Mouse (Mus musculus): ENCODE data around the gene Gm136. TPM values are rescaled to one million over a fixed set of nuclear protein-coding genes. Genes with fewer than 3 reads are reported as not detected.

Gene Gm136
- not detected for total RNA-seq (2023)

DNA sequence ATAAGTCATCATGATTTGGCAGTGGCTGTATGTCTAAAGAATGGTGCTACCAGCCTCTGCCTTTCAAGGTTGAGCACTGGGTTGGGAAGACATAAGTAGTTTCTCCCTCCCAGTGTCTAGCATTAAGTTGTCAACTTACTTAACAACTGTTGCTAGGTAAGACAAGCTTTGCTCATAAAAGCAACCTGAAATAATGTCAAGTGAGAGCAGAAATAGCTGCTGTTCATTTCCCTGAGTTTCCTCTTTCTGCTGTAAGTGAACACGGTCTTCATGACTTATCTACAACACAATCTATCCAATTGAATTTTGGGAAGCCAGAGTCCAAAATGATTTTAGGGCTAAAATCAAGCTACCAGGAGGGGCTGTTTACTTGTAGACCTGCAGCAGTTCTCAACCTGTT is at the start of gene Gm136:
TSS of gene Gm136 (minus strand) at position 101 of the 400 bp plus-strand sequence.

DNA sequence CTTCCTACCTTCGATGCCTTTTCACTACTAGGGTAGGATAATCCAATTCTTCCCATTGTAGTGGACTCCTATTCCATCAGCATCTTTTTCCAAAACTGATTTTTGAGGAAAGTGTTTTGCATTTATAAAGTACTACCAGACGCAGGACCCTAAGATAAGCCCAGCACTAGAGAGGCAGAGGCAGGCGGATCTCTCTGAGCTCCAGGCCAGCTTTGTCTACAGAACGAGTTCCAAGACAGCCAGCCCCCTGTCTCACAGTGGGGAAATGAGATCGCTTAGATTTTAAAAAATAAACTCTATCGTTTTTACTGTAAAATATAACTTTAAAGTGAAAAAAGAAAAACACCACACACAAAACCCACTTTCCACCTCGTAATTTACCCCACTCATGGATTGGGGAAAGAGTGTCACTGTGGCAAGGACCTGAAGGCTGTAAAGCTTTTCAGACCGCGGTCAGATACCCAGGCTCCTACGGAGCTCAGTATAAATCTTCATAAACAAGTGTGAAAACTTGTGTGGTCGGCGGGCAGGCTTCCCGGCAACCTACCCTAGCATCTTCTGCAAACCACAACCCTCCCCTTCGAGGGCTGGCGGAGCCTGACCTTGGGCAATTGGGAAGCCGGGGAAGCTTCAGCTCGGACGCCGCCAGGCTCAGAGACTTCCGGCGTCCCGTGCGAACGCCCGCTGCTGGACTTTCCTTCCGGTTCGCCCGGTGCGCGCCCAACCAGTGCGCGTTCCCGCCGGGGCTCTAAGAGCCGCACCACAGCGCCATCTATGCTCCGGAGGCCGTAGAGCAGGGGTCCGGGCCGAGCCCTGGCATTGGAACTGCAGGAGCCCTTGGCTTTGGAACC is 21.8 kb upstream of the Gm136 start, which contains the start of gene Smim8:
TSS of gene Smim8 (minus strand) at position 747 of the 851 bp plus-strand sequence.

DNA sequence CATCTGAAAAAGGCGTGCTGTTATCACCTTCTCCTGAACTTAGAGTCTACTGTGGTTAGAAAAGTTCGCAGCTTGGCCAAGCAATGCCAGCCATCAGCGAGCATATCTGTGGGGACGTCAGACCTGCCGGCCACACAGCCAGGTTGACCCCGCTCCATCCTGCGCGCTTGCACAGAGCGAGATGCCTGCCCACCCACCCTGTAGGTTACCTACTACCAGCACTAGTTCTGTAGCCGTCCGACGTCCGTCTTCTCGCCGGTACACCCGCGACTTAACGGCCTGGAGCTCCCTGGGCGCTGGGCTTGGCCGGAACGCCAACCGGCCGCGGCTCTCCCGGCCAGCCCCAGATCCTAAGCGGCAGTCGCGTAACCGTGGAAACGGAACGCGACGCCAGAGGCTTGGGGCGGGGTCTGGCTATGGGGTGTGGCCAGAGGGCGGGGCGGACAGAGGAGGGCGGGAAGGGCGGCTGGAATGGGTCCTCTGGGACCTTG is 26.2 kb downstream of the Gm136 start, which contains the start of gene Cfap206:
TSS of gene Cfap206 (minus strand) at position 356 of the 491 bp plus-strand sequence.

Other genes starting within 250 kb of the Gm136 start
- gene Akirin2, start 205.3 kb downstream of the Gm136 start, total RNA-seq (2023): 73.0 TPM
- 81.2 TPM for gene Orc3, start 141.3 kb downstream of the Gm136 start, total RNA-seq (2023)
- 18.1 TPM for gene Rars2, start 141.3 kb downstream of the Gm136 start, total RNA-seq (2023)
- gene Slc35a1, start 68.8 kb downstream of the Gm136 start, total RNA-seq (2023): 13.6 TPM
- not detected for gene Cfap206, start 26.1 kb downstream of the Gm136 start, total RNA-seq (2023)
- gene Smim8, start 22.2 kb upstream of the Gm136 start, total RNA-seq (2023): 9.3 TPM
- 66.2 TPM for gene Zfp292, start 126.7 kb upstream of the Gm136 start, total RNA-seq (2023)
- gene Cga, start 137.5 kb upstream of the Gm136 start, total RNA-seq (2023): not detected

Measured in CD4-positive naive resting alpha-beta T cell, adult 57 days (primary cell).